Mouse (Mus musculus): Measurements from ENCODE around the gene Gpc6. TPM values are rescaled to one million over a fixed set of nuclear protein-coding genes. Genes with fewer than 3 reads are reported as not detected.

Gene Gpc6
- polyA plus RNA-seq, 1 experiment from 2014 or later: 42.5 TPM

DNA sequence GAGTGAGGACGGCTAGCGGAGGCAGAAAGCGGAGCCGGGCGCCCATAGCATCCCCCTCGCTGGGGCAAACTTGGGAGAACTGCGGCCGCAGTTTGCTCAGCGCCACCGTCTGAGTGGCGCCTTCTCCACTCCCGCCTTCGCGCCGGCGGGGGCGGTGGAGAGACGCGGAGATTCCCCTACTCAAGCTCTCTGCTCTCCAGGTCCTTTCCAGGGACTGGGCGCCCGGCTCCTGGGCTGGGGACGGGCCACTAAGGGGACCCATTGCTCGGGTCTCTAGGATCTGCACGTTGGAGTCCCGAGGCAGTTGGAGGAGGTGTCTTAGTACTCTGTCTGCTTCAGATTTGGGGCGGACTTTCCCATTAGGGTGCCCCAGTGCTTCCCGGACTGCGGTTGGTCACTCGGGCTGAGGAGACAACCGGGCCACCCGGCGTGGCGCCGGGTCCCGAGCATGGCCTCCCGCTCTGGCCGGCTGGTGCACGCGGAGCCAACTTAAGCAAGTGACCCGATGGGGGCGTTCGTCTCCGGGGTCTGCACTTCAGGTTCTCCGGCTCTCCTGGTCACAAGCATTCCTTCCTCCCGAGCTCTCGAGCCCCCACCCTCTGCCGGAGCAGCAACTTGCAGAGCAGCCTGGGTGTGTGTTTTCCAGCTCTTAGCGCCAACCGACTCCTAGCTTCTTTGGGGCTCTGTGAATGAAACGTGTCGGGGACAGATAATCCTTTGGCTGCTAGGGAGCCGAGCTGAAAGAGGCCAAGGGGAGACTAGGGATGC lies 1.5 kb downstream of the Gpc6 start:
- H3K9ac ChIP-seq (ENCODE audit: low read depth, low read length): peak overlapping the region; percentile 90
- H3K27ac ChIP-seq (replicated peaks; ENCODE audit: low read depth, low read length): peak overlapping the region; percentile 98
- H3K36me3 ChIP-seq (ENCODE audit: control insufficient read depth, insufficient read depth, low read length): no peaks in the 10 kb centered on the region
- peak overlapping the region; percentile 90 for H3K4me3 ChIP-seq (ENCODE audit: low read depth, low read length)
- ATAC-seq (ENCODE audit: low read depth): peak; percentile 78
- H3K4me1 ChIP-seq (ENCODE audit: control insufficient read depth, insufficient read depth, low read length): peaks cover 20% of the 10 kb centered on the region
- under 1% methylated on average over 36 of the region's 52 CpGs for WGBS
- peak; percentile 94 for DNase-seq (ENCODE audit: low spot score)
- H3K27me3 ChIP-seq (replicated peaks; ENCODE audit: control insufficient read depth, insufficient read depth, low read length): no peaks in the 10 kb centered on the region
- no peaks in the 10 kb centered on the region for H3K9me3 ChIP-seq (ENCODE audit: control insufficient read depth, low read length)
- H3K4me2 ChIP-seq (ENCODE audit: low read depth, low read length): peak overlapping the region; percentile 72

GRCm38 (mm10) chr14:116927341-116928315 lies 2.5 kb downstream of the Gpc6 start:
- Histone ChIP-seq H3K9ac (ENCODE audit: low read depth, low read length) (peak overlapping the region; percentile 90), H3K4me1 (ENCODE audit: control insufficient read depth, insufficient read depth, low read length) (peaks cover 20% of the 10 kb centered on the region), H3K4me2 (ENCODE audit: low read depth, low read length) (peak overlapping the region; percentile 72), H3K36me3 (ENCODE audit: control insufficient read depth, insufficient read depth, low read length) (no peaks in the 10 kb centered on the region), H3K4me3 (ENCODE audit: low read depth, low read length) (peak overlapping the region; percentile 90), H3K9me3 (ENCODE audit: control insufficient read depth, low read length) (no peaks in the 10 kb centered on the region), H3K27me3 (replicated peaks; ENCODE audit: control insufficient read depth, insufficient read depth, low read length) (no peaks in the 10 kb centered on the region), H3K27ac (replicated peaks; ENCODE audit: low read depth, low read length) (peak overlapping the region; percentile 98)
- WGBS: under 1% methylated on average over 21 of the region's 21 CpGs
- DNase-seq (ENCODE audit: low spot score) (peak; percentile 28), ATAC-seq (ENCODE audit: low read depth) (no peak)

DNA sequence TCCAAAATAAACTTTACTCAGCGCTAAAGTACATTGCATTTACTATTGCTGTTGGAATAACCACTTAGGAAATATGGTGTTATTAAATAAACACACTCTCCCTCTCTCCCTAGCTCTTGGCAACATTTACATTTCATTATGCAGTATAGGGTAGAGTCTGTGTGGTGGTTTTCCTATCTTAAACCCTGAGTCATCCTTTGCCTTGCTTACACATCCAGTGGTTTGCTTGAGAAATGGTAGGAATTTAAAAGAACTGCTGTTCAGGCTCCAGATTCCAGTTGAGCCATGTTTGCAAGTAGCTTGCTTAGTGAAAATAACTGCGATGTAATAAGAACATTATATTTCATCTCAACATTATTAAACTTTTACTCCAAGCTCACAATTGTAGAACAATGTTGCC lies 3.3 kb downstream of the Gpc6 start:
- no peaks in the 10 kb centered on the region for H3K27me3 ChIP-seq (replicated peaks; ENCODE audit: control insufficient read depth, insufficient read depth, low read length)
- H3K9ac ChIP-seq (ENCODE audit: low read depth, low read length): peak overlapping the region; percentile 90
- peaks cover 20% of the 10 kb centered on the region for H3K4me1 ChIP-seq (ENCODE audit: control insufficient read depth, insufficient read depth, low read length)
- H3K9me3 ChIP-seq (ENCODE audit: control insufficient read depth, low read length): no peaks in the 10 kb centered on the region
- no peaks in the 10 kb centered on the region for H3K36me3 ChIP-seq (ENCODE audit: control insufficient read depth, insufficient read depth, low read length)
- DNase-seq (ENCODE audit: low spot score) (peak; percentile 28), ATAC-seq (ENCODE audit: low read depth) (no peak)
- peak overlapping the region; percentile 72 for H3K4me2 ChIP-seq (ENCODE audit: low read depth, low read length)
- peak overlapping the region; percentile 98 for H3K27ac ChIP-seq (replicated peaks; ENCODE audit: low read depth, low read length)
- H3K4me3 ChIP-seq (ENCODE audit: low read depth, low read length): peak overlapping the region; percentile 90
- 50% methylated on average over 2 of the region's 2 CpGs for WGBS

GRCm38 (mm10) chr14:116928796-116929529 lies 3.8 kb downstream of the Gpc6 start:
- peak overlapping the region; percentile 72 for H3K4me2 ChIP-seq (ENCODE audit: low read depth, low read length)
- H3K9ac ChIP-seq (ENCODE audit: low read depth, low read length): 0 out of 2 replicates have a peak overlapping the region, but pooled peaks have one; percentile 90
- H3K27ac ChIP-seq (replicated peaks; ENCODE audit: low read depth, low read length): 0 out of 2 replicates have a peak overlapping the region, but pooled peaks have one; percentile 7
- WGBS: 36% methylated on average over 7 of the region's 7 CpGs
- no peak for ATAC-seq (ENCODE audit: low read depth)
- no peaks in the 10 kb centered on the region for H3K36me3 ChIP-seq (ENCODE audit: control insufficient read depth, insufficient read depth, low read length)
- peak; percentile 85 for DNase-seq (ENCODE audit: low spot score)
- no peaks in the 10 kb centered on the region for H3K9me3 ChIP-seq (ENCODE audit: control insufficient read depth, low read length)
- peaks cover 20% of the 10 kb centered on the region for H3K4me1 ChIP-seq (ENCODE audit: control insufficient read depth, insufficient read depth, low read length)
- H3K4me3 ChIP-seq (ENCODE audit: low read depth, low read length): peak overlapping the region; percentile 90
- H3K27me3 ChIP-seq (replicated peaks; ENCODE audit: control insufficient read depth, insufficient read depth, low read length): no peaks in the 10 kb centered on the region

DNA sequence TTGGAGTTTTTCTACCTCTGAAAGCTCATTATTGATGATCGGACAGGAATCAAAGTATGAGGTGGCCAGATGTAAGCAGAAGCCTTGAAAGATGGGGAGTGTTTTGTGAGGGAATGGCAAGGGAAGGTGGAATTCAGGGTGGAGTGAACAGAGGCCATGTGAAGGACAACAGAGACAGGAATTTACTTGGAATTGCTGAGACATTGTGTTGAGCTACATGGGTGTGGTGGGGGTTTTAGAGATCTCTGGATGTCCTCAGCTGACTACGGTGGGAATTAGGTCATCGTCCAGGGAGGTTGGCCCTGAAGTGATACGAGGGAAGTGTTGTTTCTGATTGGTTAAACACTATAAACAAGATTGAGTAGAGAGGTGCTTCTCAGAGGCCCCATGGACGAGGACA lies 8.7 kb downstream of the Gpc6 start:
- no peak for ATAC-seq (ENCODE audit: low read depth)
- no peak overlapping the region for H3K4me3 ChIP-seq (ENCODE audit: low read depth, low read length)
- no peaks in the 10 kb centered on the region for H3K36me3 ChIP-seq (ENCODE audit: control insufficient read depth, insufficient read depth, low read length)
- no peak overlapping the region for H3K27ac ChIP-seq (replicated peaks; ENCODE audit: low read depth, low read length)
- H3K27me3 ChIP-seq (replicated peaks; ENCODE audit: control insufficient read depth, insufficient read depth, low read length): no peaks in the 10 kb centered on the region
- no peak for DNase-seq (ENCODE audit: low spot score)
- H3K4me1 ChIP-seq (ENCODE audit: control insufficient read depth, insufficient read depth, low read length): peaks cover 3% of the 10 kb centered on the region
- no peak overlapping the region for H3K4me2 ChIP-seq (ENCODE audit: low read depth, low read length)
- no peak overlapping the region for H3K9ac ChIP-seq (ENCODE audit: low read depth, low read length)
- H3K9me3 ChIP-seq (ENCODE audit: control insufficient read depth, low read length): no peaks in the 10 kb centered on the region
- 81% methylated on average over 5 of the region's 5 CpGs for WGBS

DNA sequence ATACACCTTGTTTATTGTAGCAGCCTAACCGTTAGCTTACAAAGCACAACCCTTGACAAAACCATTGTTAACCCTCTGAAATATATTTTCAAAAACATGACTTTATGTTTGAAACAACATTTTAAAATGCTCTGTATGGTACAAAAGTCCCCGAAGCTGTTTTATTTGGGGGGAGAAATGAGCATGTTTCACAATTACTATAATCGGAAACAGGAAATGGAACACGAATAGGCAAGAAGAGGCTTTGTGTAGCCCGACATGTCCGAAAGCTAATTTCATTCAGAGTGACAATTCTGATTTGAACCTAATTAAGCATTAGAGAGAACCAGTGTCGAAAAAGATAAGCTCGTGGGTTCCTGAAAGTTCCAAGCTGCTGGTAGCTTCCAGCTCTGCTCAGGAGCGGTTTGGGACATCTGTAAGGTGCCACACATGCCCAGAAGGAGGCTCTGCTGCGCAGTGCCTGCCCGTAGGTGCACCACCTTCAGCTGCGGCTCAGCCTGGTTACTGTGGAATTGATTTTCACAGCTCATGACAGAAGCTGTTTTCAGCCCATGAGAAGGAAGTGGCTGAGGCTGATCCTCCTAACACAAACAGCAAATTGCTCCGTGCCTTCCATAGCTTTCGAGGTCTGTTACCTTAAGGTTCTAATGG lies 12.9 kb downstream of the Gpc6 start:
- 59% methylated on average over 14 of the region's 14 CpGs for WGBS
- no peaks in the 10 kb centered on the region for H3K36me3 ChIP-seq (ENCODE audit: control insufficient read depth, insufficient read depth, low read length)
- ATAC-seq (ENCODE audit: low read depth) (no peak), DNase-seq (ENCODE audit: low spot score) (peak; percentile 41)
- no peak overlapping the region for H3K27ac ChIP-seq (replicated peaks; ENCODE audit: low read depth, low read length)
- no peak overlapping the region for H3K9ac ChIP-seq (ENCODE audit: low read depth, low read length)
- H3K9me3 ChIP-seq (ENCODE audit: control insufficient read depth, low read length): no peaks in the 10 kb centered on the region
- H3K4me1 ChIP-seq (ENCODE audit: control insufficient read depth, insufficient read depth, low read length): no peaks in the 10 kb centered on the region
- no peak overlapping the region for H3K4me3 ChIP-seq (ENCODE audit: low read depth, low read length)
- H3K4me2 ChIP-seq (ENCODE audit: low read depth, low read length): no peak overlapping the region
- no peaks in the 10 kb centered on the region for H3K27me3 ChIP-seq (replicated peaks; ENCODE audit: control insufficient read depth, insufficient read depth, low read length)

DNA sequence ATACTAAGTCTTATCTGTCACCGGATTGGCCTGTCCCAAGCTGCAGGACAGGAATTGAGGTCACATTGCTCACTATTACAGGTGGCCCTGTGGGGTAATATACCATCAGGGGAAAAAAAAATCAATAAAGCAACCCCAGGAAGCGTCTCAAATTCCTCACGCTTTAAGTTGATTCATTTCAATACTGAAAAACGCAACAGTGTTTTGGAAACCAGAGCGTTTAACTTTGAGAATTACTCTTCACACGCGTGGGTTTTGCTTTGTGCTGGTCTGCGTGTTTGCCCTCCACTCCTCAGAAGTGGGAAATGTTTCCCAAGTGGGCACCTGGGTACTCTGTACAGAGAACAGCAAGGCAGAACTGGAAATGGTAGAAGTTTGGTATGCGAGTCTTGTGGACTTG lies 13.6 kb downstream of the Gpc6 start:
- H3K4me2 ChIP-seq (ENCODE audit: low read depth, low read length): no peak overlapping the region
- no peaks in the 10 kb centered on the region for H3K36me3 ChIP-seq (ENCODE audit: control insufficient read depth, insufficient read depth, low read length)
- no peaks in the 10 kb centered on the region for H3K9me3 ChIP-seq (ENCODE audit: control insufficient read depth, low read length)
- ATAC-seq (ENCODE audit: low read depth) (no peak), DNase-seq (ENCODE audit: low spot score) (no peak)
- no peaks in the 10 kb centered on the region for H3K4me1 ChIP-seq (ENCODE audit: control insufficient read depth, insufficient read depth, low read length)
- H3K27me3 ChIP-seq (replicated peaks; ENCODE audit: control insufficient read depth, insufficient read depth, low read length): no peaks in the 10 kb centered on the region
- H3K9ac ChIP-seq (ENCODE audit: low read depth, low read length): no peak overlapping the region
- no peak overlapping the region for H3K27ac ChIP-seq (replicated peaks; ENCODE audit: low read depth, low read length)
- no peak overlapping the region for H3K4me3 ChIP-seq (ENCODE audit: low read depth, low read length)
- 82% methylated on average over 9 of the region's 9 CpGs for WGBS

DNA sequence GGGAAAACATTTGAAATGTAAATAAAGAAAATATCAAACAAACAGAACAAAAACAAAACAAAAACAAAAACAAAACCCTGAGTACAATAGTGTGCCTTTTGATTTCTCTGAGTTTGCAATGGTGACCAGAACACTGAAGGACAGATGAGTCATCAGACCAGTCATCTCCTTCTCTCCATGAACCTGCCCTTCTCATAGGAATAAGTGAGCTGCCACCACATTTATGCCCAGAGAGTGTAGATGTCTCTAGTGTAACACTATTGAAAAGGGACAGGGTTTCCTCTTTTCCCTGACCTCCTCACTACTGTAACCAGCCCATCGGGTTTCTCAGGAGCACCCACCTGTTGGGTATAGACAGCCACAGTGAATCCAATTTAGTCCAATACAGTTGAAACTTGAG lies 14.4 kb downstream of the Gpc6 start:
- H3K4me1 ChIP-seq (ENCODE audit: control insufficient read depth, insufficient read depth, low read length): no peaks in the 10 kb centered on the region
- H3K4me3 ChIP-seq (ENCODE audit: low read depth, low read length): no peak overlapping the region
- WGBS: 90% methylated on average over 1 of the region's 1 CpGs
- H3K9me3 ChIP-seq (ENCODE audit: control insufficient read depth, low read length): peaks cover 7% of the 10 kb centered on the region
- DNase-seq (ENCODE audit: low spot score) (no peak), ATAC-seq (ENCODE audit: low read depth) (no peak)
- no peak overlapping the region for H3K9ac ChIP-seq (ENCODE audit: low read depth, low read length)
- H3K36me3 ChIP-seq (ENCODE audit: control insufficient read depth, insufficient read depth, low read length): no peaks in the 10 kb centered on the region
- H3K27ac ChIP-seq (replicated peaks; ENCODE audit: low read depth, low read length): no peak overlapping the region
- no peaks in the 10 kb centered on the region for H3K27me3 ChIP-seq (replicated peaks; ENCODE audit: control insufficient read depth, insufficient read depth, low read length)
- no peak overlapping the region for H3K4me2 ChIP-seq (ENCODE audit: low read depth, low read length)

All from embryonic facial prominence, embryonic 14.5 days (tissue).